Mouse (Mus musculus): ENCODE measurements around the gene Creb3l1. TPM values are rescaled to one million over a fixed set of nuclear protein-coding genes. Genes with fewer than 3 reads are reported as not detected.

Creb3l1 gene
- polyA plus RNA-seq, 3 experiments from 2014 or later, result 0.92 to 1.7 (median 1.1) TPM

GRCm38 (mm10) chr2:91997905-91998608, 26.2 kb downstream of the Creb3l1 start:
- no peak for ATAC-seq

GRCm38 (mm10) chr2:91996006-91996405, 28.3 kb downstream of the Creb3l1 start:
- ATAC-seq, result no peak

- no peak for ATAC-seq
Observed at GRCm38 (mm10) chr2:91993409-91993808, 30.9 kb downstream of the Creb3l1 start.

GRCm38 (mm10) chr2:91989750-91990149, 34.6 kb downstream of the Creb3l1 start:
- ATAC-seq, result no peak

- ATAC-seq, result peak; percentile 46
Observed at GRCm38 (mm10) chr2:91987542-91987941, 36.8 kb downstream of the Creb3l1 start.

GRCm38 (mm10) chr2:91986071-91986470, 38.2 kb downstream of the Creb3l1 start:
- ATAC-seq, result peak; percentile 41

GRCm38 (mm10) chr2:91984906-91985525, 39.3 kb downstream of the Creb3l1 start:
- ATAC-seq, result no peak

- ATAC-seq, result peak; percentile 96
Observed at GRCm38 (mm10) chr2:91984439-91984838, 39.9 kb downstream of the Creb3l1 start.

GRCm38 (mm10) chr2:91980830-91981229, 43.5 kb downstream of the Creb3l1 start:
- no peak for ATAC-seq

- no peak for ATAC-seq
Observed at GRCm38 (mm10) chr2:91980245-91980644, 44.1 kb downstream of the Creb3l1 start.

- ATAC-seq, result no peak
Observed at GRCm38 (mm10) chr2:91978547-91978946, 45.8 kb downstream of the Creb3l1 start.

- ATAC-seq, result no peak
Observed at GRCm38 (mm10) chr2:91977960-91978359, 46.3 kb downstream of the Creb3l1 start.

GRCm38 (mm10) chr2:91975581-91976541, 48.4 kb downstream of the Creb3l1 start, which contains the start of gene Dgkz:
TSS of gene Dgkz (minus strand) at chr2:91975864.
- peak; percentile 77 for ATAC-seq

GRCm38 (mm10) chr2:91973416-91974135, 50.7 kb downstream of the Creb3l1 start:
- no peak for ATAC-seq

- peak; percentile 29 for ATAC-seq
Observed at GRCm38 (mm10) chr2:91972121-91972566, 52.2 kb downstream of the Creb3l1 start.

GRCm38 (mm10) chr2:91971231-91972097, 52.8 kb downstream of the Creb3l1 start:
- ATAC-seq, result no peak

GRCm38 (mm10) chr2:91967962-91968361, 56.3 kb downstream of the Creb3l1 start:
- ATAC-seq, result no peak

- no peak for ATAC-seq
Observed at GRCm38 (mm10) chr2:91966367-91966766, 57.9 kb downstream of the Creb3l1 start.

GRCm38 (mm10) chr2:91965417-91965816, 58.9 kb downstream of the Creb3l1 start:
- no peak for ATAC-seq

- no peak for ATAC-seq
Observed at GRCm38 (mm10) chr2:91964610-91965204, 59.6 kb downstream of the Creb3l1 start.

- peak; percentile 76 for ATAC-seq
Observed at GRCm38 (mm10) chr2:91963443-91963932, 60.8 kb downstream of the Creb3l1 start.
